Mouse (Mus musculus): ENCODE results near the gene Homer3. TPM values are rescaled to one million over a fixed set of nuclear protein-coding genes. Genes with fewer than 3 reads are reported as not detected.

Homer3 gene
- polyA plus RNA-seq, 1 experiment from 2014 or later, result 4.9 TPM

GRCm38 (mm10) chr8:70332878-70333202, 50.2 kb downstream of the Homer3 start:
- Histone ChIP-seq H3K4me1 (replicated peaks) (peaks cover 41% of the 10 kb centered on the region), H3K27me3 (peaks cover 14% of the 10 kb centered on the region), H3K27ac (replicated peaks) (no peak overlapping the region), H3K36me3 (replicated peaks) (peaks cover 74% of the 10 kb centered on the region), H3K4me2 (no peak overlapping the region), H3K4me3 (replicated peaks) (no peak overlapping the region), H3K9ac (no peak overlapping the region), H3K9me3 (replicated peaks) (no peaks in the 10 kb centered on the region)
- 86% methylated on average over 6 of the region's 6 CpGs for WGBS (ENCODE audit: insufficient replicate concordance)
- ATAC-seq (ENCODE audit: insufficient read depth), result no peak

- Histone ChIP-seq H3K27ac (replicated peaks) (no peak overlapping the region), H3K4me1 (replicated peaks) (peaks cover 2% of the 10 kb centered on the region; the same call in 1 of the 2 replicates), H3K9ac (no peak overlapping the region), H3K4me2 (no peak overlapping the region), H3K4me3 (replicated peaks) (no peak overlapping the region), H3K36me3 (replicated peaks) (peaks cover 100% of the 10 kb centered on the region), H3K27me3 (no peaks in the 10 kb centered on the region), H3K9me3 (replicated peaks) (no peaks in the 10 kb centered on the region)
- ATAC-seq (ENCODE audit: insufficient read depth), result no peak
- 87% methylated on average over 7 of the region's 7 CpGs for WGBS (ENCODE audit: insufficient replicate concordance)
Observed at GRCm38 (mm10) chr8:70338931-70339330, 56.3 kb downstream of the Homer3 start.

GRCm38 (mm10) chr8:70340659-70341058, 58.0 kb downstream of the Homer3 start:
- Histone ChIP-seq H3K4me3 (replicated peaks) (no peak overlapping the region), H3K9me3 (replicated peaks) (no peaks in the 10 kb centered on the region), H3K27me3 (no peaks in the 10 kb centered on the region), H3K4me1 (replicated peaks) (peaks cover 18% of the 10 kb centered on the region), H3K4me2 (no peak overlapping the region), H3K27ac (replicated peaks) (no peak overlapping the region), H3K36me3 (replicated peaks) (peaks cover 90% of the 10 kb centered on the region), H3K9ac (no peak overlapping the region)
- WGBS (ENCODE audit: insufficient replicate concordance), result 91% methylated on average over 7 of the region's 7 CpGs
- no peak for ATAC-seq (ENCODE audit: insufficient read depth)

GRCm38 (mm10) chr8:70342007-70342406, 59.4 kb downstream of the Homer3 start:
- no peak overlapping the region for H3K4me3 ChIP-seq (replicated peaks)
- H3K9me3 ChIP-seq (replicated peaks), result no peaks in the 10 kb centered on the region
- H3K4me2 ChIP-seq, result no peak overlapping the region
- peaks cover 30% of the 10 kb centered on the region for H3K4me1 ChIP-seq (replicated peaks)
- ATAC-seq (ENCODE audit: insufficient read depth), result no peak
- WGBS (ENCODE audit: insufficient replicate concordance), result 79% methylated on average over 14 of the region's 14 CpGs
- no peak overlapping the region for H3K27ac ChIP-seq (replicated peaks)
- no peak overlapping the region for H3K9ac ChIP-seq
- H3K27me3 ChIP-seq, result no peaks in the 10 kb centered on the region
- peaks cover 90% of the 10 kb centered on the region for H3K36me3 ChIP-seq (replicated peaks)

- H3K9ac ChIP-seq, result no peak overlapping the region
- H3K4me2 ChIP-seq, result no peak overlapping the region
- H3K36me3 ChIP-seq (replicated peaks), result peaks cover 90% of the 10 kb centered on the region
- H3K4me3 ChIP-seq (replicated peaks), result no peak overlapping the region
- WGBS (ENCODE audit: insufficient replicate concordance), result 86% methylated on average over 7 of the region's 7 CpGs
- no peak for ATAC-seq (ENCODE audit: insufficient read depth)
- no peaks in the 10 kb centered on the region for H3K27me3 ChIP-seq
- no peak overlapping the region for H3K27ac ChIP-seq (replicated peaks)
- no peaks in the 10 kb centered on the region for H3K9me3 ChIP-seq (replicated peaks)
- H3K4me1 ChIP-seq (replicated peaks), result peaks cover 40% of the 10 kb centered on the region
Observed at GRCm38 (mm10) chr8:70343076-70343475, 60.4 kb downstream of the Homer3 start.

- no peak overlapping the region for H3K4me2 ChIP-seq
- H3K9me3 ChIP-seq (replicated peaks), result no peaks in the 10 kb centered on the region
- no peak overlapping the region for H3K9ac ChIP-seq
- H3K36me3 ChIP-seq (replicated peaks), result peaks cover 90% of the 10 kb centered on the region
- no peaks in the 10 kb centered on the region for H3K27me3 ChIP-seq
- ATAC-seq (ENCODE audit: insufficient read depth), result no peak
- WGBS (ENCODE audit: insufficient replicate concordance), result 63% methylated on average over 6 of the region's 6 CpGs
- H3K4me1 ChIP-seq (replicated peaks), result peaks cover 46% of the 10 kb centered on the region
- H3K27ac ChIP-seq (replicated peaks), result no peak overlapping the region
- no peak overlapping the region for H3K4me3 ChIP-seq (replicated peaks)
Observed at GRCm38 (mm10) chr8:70343696-70344095, 61.1 kb downstream of the Homer3 start.

Other genes with a start within 250 kb of the Homer3 start
- 23.0 and 25.6 TPM in 2 replicates for gene Mau2, start 240.1 kb upstream of the Homer3 start, polyA plus RNA-seq (2015; fragmentation: Nextera tagmentation; extraction: Ambion mirVana)
- 15.3 and 16.2 TPM in 2 replicates for gene Sugp1, start 240.0 kb upstream of the Homer3 start, polyA plus RNA-seq (2015; fragmentation: Nextera tagmentation; extraction: Ambion mirVana)
- gene Tm6sf2, start 209.9 kb upstream of the Homer3 start, polyA plus RNA-seq (2015; fragmentation: Nextera tagmentation; extraction: Ambion mirVana), result 1.6 and 2.3 TPM in 2 replicates
- 0.05 and 0.06 TPM in 2 replicates for gene Hapln4, start 199.4 kb upstream of the Homer3 start, polyA plus RNA-seq (2015; fragmentation: Nextera tagmentation; extraction: Ambion mirVana)
- 0.02 and 0.03 TPM in 2 replicates for gene Ncan, start 162.0 kb upstream of the Homer3 start, polyA plus RNA-seq (2015; fragmentation: Nextera tagmentation; extraction: Ambion mirVana)
- gene Nr2c2ap, start 151.5 kb upstream of the Homer3 start, polyA plus RNA-seq (2015; fragmentation: Nextera tagmentation; extraction: Ambion mirVana), result 16.8 and 17.4 TPM in 2 replicates
- gene Rfxank, start 143.7 kb upstream of the Homer3 start, polyA plus RNA-seq (2015; fragmentation: Nextera tagmentation; extraction: Ambion mirVana), result 6.5 and 7.3 TPM in 2 replicates
- 22.4 and 25.7 TPM in 2 replicates for gene Borcs8, start 143.3 kb upstream of the Homer3 start, polyA plus RNA-seq (2015; fragmentation: Nextera tagmentation; extraction: Ambion mirVana)
- gene Mef2b, start 143.1 kb upstream of the Homer3 start, polyA plus RNA-seq (2015; fragmentation: Nextera tagmentation; extraction: Ambion mirVana), result not detected in 2 replicates
- gene Tmem161a, start 110.5 kb upstream of the Homer3 start, polyA plus RNA-seq (2015; fragmentation: Nextera tagmentation; extraction: Ambion mirVana), result 28.1 and 31.9 TPM in 2 replicates
- 8.0 and 9.2 TPM in 2 replicates for gene Slc25a42, start 70.5 kb upstream of the Homer3 start, polyA plus RNA-seq (2015; fragmentation: Nextera tagmentation; extraction: Ambion mirVana)
- 10.9 and 11.7 TPM in 2 replicates for gene Sugp2, start 48.6 kb upstream of the Homer3 start, polyA plus RNA-seq (2015; fragmentation: Nextera tagmentation; extraction: Ambion mirVana)
- gene Armc6, start 48.4 kb upstream of the Homer3 start, polyA plus RNA-seq (2015; fragmentation: Nextera tagmentation; extraction: Ambion mirVana), result 12.4 and 15.2 TPM in 2 replicates
- gene Ddx49, start 19.7 kb downstream of the Homer3 start, polyA plus RNA-seq (2015; fragmentation: Nextera tagmentation; extraction: Ambion mirVana), result 19.5 and 22.4 TPM in 2 replicates
- gene Cope, start 19.7 kb downstream of the Homer3 start, polyA plus RNA-seq (2015; fragmentation: Nextera tagmentation; extraction: Ambion mirVana), result 190 and 246 TPM in 2 replicates
- 0.13 and 0.25 TPM in 2 replicates for gene Cers1, start 32.9 kb downstream of the Homer3 start, polyA plus RNA-seq (2015; fragmentation: Nextera tagmentation; extraction: Ambion mirVana)
- 0.10 and 0.26 TPM in 2 replicates for gene Gdf1, start 47.0 kb downstream of the Homer3 start, polyA plus RNA-seq (2015; fragmentation: Nextera tagmentation; extraction: Ambion mirVana)
- gene Upf1, start 70.5 kb downstream of the Homer3 start, polyA plus RNA-seq (2015; fragmentation: Nextera tagmentation; extraction: Ambion mirVana), result 9.7 and 10.6 TPM in 2 replicates
- gene Comp, start 90.7 kb downstream of the Homer3 start, polyA plus RNA-seq (2015; fragmentation: Nextera tagmentation; extraction: Ambion mirVana), result 1.3 and 2.1 TPM in 2 replicates
- 4.2 and 4.3 TPM in 2 replicates for gene Crtc1, start 156.8 kb downstream of the Homer3 start, polyA plus RNA-seq (2015; fragmentation: Nextera tagmentation; extraction: Ambion mirVana)
- 6.4 and 6.7 TPM in 2 replicates for gene Klhl26, start 194.1 kb downstream of the Homer3 start, polyA plus RNA-seq (2015; fragmentation: Nextera tagmentation; extraction: Ambion mirVana)
- gene Tmem59l, start 204.5 kb downstream of the Homer3 start, polyA plus RNA-seq (2015; fragmentation: Nextera tagmentation; extraction: Ambion mirVana), result not detected in 2 replicates
- 0.97 and 1.7 TPM in 2 replicates for gene Crlf1, start 210.3 kb downstream of the Homer3 start, polyA plus RNA-seq (2015; fragmentation: Nextera tagmentation; extraction: Ambion mirVana)
- gene Rex1bd, start 223.9 kb downstream of the Homer3 start, polyA plus RNA-seq (2015; fragmentation: Nextera tagmentation; extraction: Ambion mirVana), result 58.0 and 60.5 TPM in 2 replicates
- 466 and 562 TPM in 2 replicates for gene Uba52, start 228.0 kb downstream of the Homer3 start, polyA plus RNA-seq (2015; fragmentation: Nextera tagmentation; extraction: Ambion mirVana)
- gene Fkbp8, start 244.9 kb downstream of the Homer3 start, polyA plus RNA-seq (2015; fragmentation: Nextera tagmentation; extraction: Ambion mirVana), result 163 and 186 TPM in 2 replicates
- 28.9 and 30.2 TPM in 2 replicates for gene Kxd1, start 245.1 kb downstream of the Homer3 start, polyA plus RNA-seq (2015; fragmentation: Nextera tagmentation; extraction: Ambion mirVana)

All from liver, embryonic 15.5 days (tissue).